Mouse (Mus musculus): Measurements from ENCODE around the gene Ccnt1.

Gene Ccnt1

DNA sequence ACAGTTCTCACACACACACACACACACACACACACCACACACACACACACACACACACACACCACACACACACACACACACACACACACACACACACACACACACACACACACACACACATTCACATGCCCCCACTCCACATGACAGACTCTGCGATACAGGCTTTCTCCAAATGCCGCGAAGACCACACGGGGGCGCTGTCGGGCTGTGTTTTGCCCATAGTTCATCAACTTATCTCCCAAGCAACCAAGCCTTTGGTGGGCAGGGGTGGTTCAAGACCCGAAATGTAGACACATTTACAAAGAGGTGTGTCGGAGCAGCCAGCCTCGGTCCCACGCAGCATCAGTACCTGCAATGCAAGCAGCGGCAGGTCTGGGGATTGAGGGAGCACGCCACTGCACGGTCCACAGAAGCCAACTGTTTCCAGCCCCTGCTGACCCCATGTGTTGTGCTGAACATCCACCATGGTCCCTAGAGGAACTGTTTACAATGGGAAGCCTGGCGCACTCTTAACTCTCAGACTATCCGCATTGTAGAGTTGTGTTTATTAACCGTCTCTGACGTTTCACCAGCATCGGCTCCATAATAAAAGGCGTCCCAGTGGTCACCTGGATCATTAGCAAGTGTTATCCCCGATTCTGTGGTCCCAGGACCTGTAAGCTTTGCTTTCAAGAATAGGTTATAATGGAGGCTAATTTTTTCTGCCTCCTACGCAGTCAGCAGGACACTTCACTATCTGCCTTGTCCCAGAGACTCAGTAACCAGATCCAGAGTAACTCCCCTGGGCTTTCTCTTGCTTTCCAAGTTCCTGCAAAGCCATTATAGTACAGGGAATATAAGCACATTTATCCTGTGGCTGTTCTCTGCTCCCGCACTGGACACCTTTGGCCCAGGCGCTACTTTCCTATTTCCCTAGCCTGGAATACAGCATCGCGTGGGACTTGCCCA, 60.0 kb downstream of the Ccnt1 start:
- peak; percentile 87 for DNase-seq (ENCODE audit: extremely low read depth, low read depth)

DNA sequence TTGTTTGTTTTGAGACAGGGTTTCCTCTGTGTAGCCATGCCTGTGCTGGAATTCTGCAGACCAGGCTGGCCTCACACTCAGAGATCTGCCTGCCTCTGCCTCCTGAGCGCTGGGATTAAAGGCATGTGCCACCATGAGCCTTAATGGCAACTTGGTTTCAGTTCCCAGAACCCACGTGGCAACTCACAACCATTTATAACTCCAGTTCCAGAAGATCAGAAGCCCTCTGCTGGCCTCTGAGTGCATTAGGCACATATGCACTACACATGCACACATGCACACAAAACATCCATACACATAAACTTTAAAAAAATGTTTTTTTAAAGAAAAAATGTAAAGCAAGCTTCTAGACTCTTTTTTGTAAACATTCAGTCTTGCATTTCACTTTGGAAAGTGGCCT, 61.3 kb downstream of the Ccnt1 start:
- DNase-seq (ENCODE audit: extremely low read depth, low read depth): no peak

DNA sequence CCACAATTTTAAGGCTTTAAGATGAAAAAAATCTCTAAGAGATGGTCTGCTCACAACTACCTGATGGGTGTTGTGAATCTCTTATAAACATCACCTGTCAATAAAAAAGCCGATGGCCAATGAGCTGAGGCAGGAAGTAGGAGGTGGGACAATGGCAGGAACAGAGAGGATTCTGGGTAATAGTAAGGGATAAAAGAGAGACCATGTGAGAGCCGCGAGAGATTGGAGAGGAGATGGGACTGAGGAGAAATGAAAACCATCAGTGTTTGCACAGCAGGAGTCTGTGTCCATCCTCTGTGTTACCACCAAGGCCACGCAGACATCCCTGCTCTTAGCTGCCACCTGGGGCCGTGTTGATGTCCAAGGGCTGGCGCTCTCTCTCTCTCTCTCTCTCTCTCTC, 63.4 kb downstream of the Ccnt1 start:
- DNase-seq (ENCODE audit: extremely low read depth, low read depth): no peak

DNA sequence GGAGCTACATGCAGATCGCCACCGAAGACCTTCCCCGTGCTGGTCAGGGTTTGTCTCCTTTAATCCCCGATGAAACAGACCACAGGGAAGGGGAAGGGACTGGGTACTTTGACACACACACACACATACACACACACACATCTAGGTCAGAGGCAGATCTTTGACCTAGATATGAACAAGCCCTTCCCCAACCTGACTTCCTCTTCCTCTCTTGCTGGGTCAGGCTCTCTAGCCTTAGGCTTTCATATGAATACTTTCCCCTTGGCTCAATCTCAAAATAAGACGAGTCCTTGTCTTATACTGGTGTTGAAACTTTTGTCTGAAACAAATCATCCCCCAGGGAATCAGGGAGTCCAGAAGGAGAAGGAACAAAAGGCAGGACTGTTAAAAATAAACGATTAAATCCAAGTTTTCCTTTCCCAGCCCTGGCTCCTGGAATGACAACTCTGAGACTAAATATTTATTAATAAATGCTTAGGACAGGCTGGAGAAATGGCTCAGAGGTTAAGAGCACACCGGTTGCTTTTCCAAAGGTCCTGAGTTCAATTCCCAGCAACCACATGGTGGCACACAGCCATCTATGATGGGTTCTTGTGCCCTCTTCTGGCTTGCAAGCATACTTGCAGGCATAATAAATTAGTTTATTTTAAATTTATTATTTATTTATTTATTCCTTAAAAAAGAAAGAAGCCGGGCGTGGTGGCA, 64.3 kb downstream of the Ccnt1 start:
- DNase-seq (ENCODE audit: extremely low read depth, low read depth): peak; percentile 71

DNA sequence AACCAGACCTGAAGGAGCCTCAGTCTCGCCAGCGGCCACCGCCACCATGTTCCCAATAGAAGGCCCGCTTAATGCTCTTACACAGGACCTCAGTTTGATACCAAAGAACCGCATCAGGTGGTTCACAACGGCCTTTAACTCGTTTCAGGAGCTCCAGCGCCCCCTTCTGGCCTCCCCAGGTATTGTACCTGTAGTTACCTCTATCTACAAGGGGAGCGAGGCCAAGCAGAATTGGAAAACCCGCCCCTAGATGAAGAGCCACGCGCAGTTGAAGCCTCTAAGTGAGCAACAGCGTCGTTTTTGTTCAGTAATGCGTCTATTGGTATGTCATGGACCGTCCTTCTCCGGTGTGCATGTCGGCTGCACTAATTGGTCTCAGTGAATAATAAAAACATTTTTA, 66.2 kb downstream of the Ccnt1 start:
- peak; percentile 84 for DNase-seq (ENCODE audit: extremely low read depth, low read depth)

DNA sequence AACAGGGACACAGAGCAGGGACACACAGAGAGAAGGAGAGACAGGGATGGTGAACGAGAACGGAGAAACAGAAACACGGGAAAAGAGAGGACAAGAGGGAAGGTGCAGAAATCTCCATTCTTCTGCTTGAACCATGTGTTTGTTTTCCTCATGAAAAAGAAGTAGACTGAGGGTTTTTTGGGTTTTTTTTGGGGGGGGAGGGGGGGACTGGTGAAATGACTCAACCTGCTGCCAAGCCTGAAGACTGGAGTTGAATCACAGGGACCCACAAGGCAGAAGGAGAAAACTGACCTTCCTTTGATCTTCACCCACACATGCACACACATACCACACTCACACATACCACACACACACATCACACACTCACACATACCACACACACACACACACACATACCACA, 67.4 kb downstream of the Ccnt1 start:
- DNase-seq (ENCODE audit: extremely low read depth, low read depth): no peak

DNA sequence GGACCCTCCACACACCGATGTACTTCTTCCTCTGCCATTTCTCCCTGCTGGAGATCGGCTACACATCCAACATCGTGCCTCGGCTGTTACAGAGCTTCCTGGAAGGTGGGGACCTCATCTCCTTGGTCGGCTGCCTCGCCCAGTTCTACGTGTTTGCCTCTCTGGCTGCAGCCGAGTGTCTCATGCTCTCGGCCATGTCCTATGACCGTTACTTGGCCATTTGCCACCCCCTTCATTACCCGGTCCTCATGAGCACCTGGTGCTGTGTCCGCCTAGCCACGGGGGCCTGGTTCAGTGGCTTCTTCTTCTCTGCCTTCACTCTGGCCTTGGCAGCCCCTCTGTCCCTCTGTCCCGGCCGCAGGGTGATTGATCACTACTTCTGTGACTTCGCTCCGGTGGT, 73.1 kb downstream of the Ccnt1 start:
- DNase-seq (ENCODE audit: extremely low read depth, low read depth): no peak

DNA sequence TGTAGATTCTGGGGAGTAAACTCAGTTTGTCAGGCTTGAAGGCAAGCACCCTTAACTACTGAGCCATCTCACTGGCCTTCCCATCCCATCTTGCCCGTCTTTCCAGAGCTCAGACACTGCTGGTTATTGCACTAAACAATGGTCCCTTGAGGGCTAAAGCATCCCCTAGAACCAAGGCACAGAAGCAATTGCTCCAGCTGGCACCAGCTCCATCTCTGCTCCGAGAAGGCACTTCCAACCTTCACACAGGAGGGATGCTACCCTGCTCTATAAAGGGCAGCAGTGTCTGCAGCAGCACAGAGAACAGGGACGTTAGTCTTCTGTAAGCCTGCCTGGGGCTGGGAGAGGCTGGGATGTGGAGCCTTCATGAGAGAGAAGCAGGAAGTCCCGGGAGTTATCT, 78.6 kb downstream of the Ccnt1 start, which contains the start of gene Olfr279:
Olfr279 (plus strand) TSS at position 301 of the 400 bp plus-strand sequence.
- DNase-seq (ENCODE audit: extremely low read depth, low read depth): no peak

DNA sequence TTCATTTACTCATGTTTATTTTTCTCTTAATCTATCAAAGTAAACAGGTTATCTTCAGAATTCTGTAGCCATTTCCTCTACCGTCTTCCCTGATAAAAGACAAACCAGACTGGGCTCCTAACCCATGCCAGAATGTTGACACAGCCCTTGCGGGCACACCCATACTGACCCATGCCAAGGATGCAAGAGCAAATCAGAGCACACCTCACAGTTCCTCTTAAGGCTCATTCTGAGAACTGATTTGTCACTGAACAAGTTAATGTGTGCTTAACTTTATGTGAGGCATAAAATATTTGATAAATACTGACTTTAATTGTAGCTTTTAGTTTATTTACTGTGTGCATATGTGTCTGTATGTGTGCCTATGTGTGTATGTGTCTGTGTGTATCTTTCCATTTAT, 79.4 kb downstream of the Ccnt1 start:
- DNase-seq (ENCODE audit: extremely low read depth, low read depth): no peak

All from MEL-GATA-1-ER (cell line).